Mouse (Mus musculus): Measurements from ENCODE around the gene Stoml3.

The Stoml3 gene

GRCm38 (mm10) chr3:53488353-53488752 lies at the start of gene Stoml3:
Stoml3 (plus strand) TSS chr3:53488653.
- no peak for DNase-seq

GRCm38 (mm10) chr3:53445540-53445939 lies 42.9 kb upstream of the Stoml3 start:
- DNase-seq: no peak

- peak; percentile 9 for DNase-seq
Observed at GRCm38 (mm10) chr3:53446801-53447200, 41.7 kb upstream of the Stoml3 start.

GRCm38 (mm10) chr3:53448208-53448607 lies 40.2 kb upstream of the Stoml3 start:
- peak; percentile 77 for DNase-seq

DNA sequence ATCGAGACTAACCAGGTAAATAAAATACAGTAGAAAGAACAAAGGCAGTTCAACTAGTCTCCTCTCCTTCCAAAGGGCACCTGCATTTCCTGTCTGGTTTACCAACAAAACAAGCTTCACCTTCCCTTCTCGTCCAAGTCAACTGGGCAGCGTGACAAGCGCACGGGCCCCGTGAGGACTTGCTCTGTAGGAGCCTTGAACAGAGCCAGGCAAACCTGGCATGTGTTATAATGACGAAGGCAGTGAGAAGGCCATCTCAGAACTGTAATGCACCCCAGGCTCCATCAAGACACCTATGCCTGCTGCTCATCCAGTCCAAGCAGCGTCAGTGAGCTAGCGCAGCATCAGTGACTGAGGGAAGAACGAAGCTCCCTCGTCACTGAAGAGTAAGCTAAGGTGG lies 37.8 kb upstream of the Stoml3 start:
- peak; percentile 81 for DNase-seq

GRCm38 (mm10) chr3:53452351-53452750 lies 36.1 kb upstream of the Stoml3 start:
- no peak for DNase-seq

GRCm38 (mm10) chr3:53453346-53453745 lies 35.1 kb upstream of the Stoml3 start:
- no peak for DNase-seq

DNA sequence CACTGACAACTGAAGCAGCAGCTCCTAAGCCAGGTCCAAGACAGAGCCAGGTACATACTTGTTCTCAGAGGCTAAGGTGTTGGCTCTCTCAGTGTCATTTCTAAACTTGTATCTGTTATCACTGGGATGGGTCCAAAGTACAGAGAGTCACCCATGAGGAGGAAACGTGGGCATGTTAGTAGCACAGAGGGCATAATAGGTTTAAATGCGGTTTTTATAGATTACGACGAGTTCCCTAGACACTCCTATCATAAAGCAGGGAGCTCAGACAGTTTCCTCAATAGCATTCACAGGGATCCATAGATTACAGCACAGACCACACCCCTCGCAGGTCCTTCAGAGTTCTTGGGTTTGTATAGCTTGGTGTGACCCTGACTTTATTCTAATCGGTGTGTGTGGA lies 34.4 kb upstream of the Stoml3 start:
- DNase-seq: no peak

DNA sequence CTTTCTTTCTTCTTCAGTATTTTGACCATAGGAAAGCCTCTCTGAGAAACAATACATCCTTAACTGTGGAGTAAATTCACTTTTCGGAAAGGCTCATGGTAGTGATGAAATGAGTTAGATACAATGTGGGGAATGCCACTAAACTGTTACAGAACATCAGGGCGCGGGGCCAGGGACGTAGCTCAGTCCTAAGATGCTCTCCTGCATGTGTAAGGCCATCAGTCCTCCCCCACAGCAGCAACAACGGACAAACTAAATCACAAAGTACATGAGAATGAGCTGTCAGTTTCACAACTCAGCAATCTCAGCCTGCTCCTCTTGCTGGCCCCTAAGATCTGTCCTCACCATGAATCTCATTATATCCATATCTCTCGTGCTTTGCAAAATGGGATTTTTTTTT lies 33.9 kb upstream of the Stoml3 start:
- no peak for DNase-seq

GRCm38 (mm10) chr3:53454984-53455383 lies 33.5 kb upstream of the Stoml3 start:
- no peak for DNase-seq

- no peak for DNase-seq
Observed at GRCm38 (mm10) chr3:53457750-53458149, 30.7 kb upstream of the Stoml3 start.

DNA sequence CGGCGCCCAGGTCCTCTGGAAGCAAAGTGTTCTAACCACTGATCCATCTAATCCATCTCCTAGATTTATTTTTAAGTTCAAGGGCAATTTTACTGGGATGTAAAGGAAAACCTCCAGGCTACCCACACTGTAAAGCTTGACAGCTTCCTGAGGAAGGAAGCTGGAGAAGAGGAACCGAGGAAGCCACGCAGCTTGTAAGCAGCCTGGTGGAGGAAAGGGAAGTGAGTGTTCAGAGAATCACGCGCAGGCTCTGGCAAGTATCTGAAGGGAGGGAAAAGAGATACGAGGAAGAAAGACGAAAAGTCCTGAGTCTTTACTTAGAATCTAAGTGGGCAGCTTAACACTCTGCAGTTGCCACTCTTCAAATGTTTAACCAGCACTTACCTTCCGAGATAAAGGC lies 28.3 kb upstream of the Stoml3 start:
- no peak for DNase-seq

DNA sequence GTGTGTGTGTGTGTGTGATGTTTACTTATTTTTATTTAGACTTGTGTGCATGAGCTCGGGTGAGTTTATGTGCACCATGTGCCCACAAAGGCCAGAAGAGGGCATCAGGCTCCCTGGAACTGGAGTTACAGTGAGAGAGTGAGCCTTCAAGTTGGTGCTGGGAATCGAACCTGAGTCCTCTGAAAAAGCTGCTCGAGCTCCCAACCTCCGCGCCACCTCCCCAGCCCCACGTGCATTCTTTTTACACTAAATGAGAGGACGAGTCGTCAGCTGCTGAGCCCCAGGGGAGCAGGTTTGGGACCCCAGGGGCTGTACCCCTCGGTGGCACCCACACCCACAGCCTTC lies 25.8 kb upstream of the Stoml3 start:
- no peak for DNase-seq

DNA sequence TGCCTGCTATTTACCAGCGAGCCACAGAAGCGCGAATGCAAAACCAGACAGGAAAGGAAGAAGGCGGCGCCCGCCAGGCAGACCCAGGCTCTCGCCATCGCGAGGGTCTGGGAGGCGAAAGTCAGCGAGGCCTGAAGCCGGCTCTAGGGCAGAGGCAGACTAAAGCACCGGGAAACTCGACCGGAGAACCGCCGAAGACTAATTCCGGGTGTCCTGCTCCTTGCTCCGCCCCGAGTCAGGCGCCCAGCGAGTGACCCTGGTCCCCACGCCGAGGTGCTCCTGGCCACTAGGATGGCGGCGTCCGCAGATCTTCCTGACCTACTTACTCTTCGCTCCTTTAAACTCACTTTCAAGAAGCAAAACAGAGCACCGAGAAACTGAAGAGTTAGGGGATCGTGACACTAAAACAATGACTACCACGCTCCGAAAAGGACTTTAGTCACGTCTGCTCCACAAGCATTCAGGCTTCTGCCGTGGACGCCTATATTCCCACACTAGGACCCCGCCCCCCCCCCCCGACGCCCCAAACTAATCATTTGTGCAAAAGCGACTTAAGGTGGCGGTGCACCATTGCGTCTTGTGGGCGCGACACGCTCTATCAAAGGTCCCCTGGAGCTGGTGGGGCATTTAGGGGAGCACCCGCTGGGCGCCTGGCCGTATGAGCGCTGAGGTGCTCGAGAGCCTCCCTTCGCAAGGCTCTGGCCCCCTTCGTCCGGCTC lies 25.2 kb upstream of the Stoml3 start, which contains the start of the genes Nhlrc3 and Proser1:
Gene Nhlrc3 (minus strand): TSS at position 287 of the 719 bp plus-strand sequence.
Gene Proser1 (plus strand): TSS at position 621 of the 719 bp plus-strand sequence.
- DNase-seq: peak; percentile 96

- no peak for DNase-seq
Observed at GRCm38 (mm10) chr3:53463765-53464114, 24.7 kb upstream of the Stoml3 start.

DNA sequence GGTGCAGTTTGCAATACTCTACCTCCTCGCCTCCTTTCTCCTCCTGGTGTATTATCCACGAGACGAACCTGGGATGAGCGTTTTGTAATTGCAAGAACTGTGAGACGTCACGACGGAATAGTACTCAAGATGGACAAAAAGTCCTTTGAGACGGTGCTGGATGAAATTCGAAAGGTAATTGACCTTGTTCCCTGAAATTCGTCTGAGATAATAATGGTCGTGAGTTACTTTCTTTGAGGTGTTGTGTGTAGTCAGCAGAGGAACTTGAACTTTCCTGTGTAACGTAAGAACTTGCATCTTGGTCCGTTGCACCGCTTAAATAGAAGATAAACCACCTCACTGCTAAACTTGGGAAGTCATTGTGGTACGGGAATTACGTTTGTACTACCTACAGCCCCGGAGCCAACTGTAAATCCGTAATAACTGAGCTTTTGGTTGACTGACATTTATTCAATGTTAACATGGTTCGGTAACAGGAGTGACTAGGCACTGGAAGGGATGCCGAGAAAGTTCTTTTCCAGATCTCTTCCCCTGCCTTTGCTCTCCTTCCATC lies 24.2 kb upstream of the Stoml3 start:
- no peak for DNase-seq

GRCm38 (mm10) chr3:53465330-53465729 lies 23.1 kb upstream of the Stoml3 start:
- no peak for DNase-seq

- DNase-seq: no peak
Observed at GRCm38 (mm10) chr3:53466481-53466880, 22.0 kb upstream of the Stoml3 start.

GRCm38 (mm10) chr3:53467356-53467755 lies 21.1 kb upstream of the Stoml3 start:
- no peak for DNase-seq

DNA sequence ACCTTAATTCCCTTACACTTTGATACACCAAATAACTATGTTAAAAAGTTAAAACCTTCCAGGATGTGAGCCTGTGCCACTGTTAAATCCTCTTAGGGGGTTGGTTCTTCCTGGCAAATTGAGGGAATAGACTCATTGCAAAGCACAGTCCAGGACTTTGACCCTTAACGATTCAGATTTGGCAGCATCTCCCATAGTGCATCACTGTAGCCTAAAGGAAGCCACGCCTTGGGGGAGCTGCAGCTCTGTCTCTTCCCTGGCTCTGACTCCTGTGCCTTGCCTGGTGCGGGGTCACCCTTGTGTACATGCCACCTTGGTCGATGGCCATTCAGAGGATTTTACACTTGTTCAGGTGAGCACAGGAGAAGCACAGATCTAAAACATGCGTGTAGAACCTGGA lies 18.8 kb upstream of the Stoml3 start:
- no peak for DNase-seq

DNA sequence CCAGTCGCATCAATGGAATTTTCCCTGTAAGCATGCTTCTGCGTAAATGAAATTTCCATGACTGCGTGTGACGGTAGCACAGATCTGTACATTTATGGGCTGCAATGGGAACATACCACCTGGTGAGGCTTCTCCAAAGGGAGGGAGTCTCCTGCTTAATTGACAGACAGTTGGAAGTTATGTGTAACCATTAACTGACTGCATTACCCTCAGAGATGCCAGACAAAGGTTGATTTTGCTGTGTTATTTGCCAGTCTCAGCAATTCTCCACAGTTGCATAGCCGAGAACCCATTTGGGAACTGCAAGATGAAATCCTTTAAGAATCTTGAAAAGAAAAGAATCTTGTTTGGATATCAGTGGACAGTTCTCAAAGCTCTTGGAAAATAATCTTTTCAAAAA lies 16.4 kb upstream of the Stoml3 start:
- DNase-seq: no peak

DNA sequence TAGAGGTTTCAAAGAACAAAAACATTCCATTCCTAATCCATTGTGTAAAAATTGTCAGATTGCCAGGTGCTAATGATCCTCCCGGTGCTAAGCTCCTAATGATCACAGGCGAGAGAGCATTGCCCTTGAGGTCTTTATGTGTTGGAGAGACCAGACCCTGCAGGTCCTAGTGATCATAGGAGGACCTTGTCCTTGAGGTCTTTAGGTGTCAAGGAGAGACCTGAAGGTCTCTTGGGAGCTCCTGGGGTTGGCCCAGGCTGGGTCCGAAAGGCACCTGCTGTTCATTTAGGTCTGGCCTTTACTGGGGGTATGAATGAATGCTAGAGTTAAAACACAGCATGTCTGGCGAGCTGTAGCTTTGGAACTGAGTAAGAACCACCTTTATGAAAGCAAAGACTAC lies 14.3 kb upstream of the Stoml3 start:
- DNase-seq: no peak

GRCm38 (mm10) chr3:53475889-53476288 lies 12.6 kb upstream of the Stoml3 start:
- peak; percentile 41 for DNase-seq

DNA sequence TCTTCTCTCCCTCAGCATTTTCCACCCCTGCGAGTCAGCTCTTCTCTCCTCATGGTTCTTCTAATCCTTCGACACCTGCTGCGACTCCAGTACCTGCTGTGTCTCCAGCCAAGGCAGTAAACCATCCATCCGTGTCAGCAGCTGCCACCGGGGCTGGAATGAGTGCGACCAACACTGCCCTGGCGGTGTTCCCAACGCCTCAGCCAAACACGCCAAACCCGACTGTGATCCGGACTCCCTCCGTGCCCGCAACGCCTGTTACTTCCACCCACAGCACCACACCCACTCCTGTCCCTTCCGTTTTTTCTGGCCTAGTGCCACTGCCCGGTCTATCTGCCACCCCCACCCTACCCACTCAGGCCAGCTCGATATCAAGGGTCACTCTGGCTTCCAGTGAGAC lies 11.0 kb upstream of the Stoml3 start:
- peak; percentile 66 for DNase-seq

Data from cerebellum, adult 9-11 months (tissue).